Mouse (Mus musculus) kidney, postnatal 0 days (tissue): ENCODE results near the gene Slfn2. TPM values are rescaled to one million over a fixed set of nuclear protein-coding genes. Genes with fewer than 3 reads are reported as not detected.

Experiments used
- ATAC-seq: fragments of 200-750 bp; cut with Nextera tagmentation; replicated peaks from 2 replicates; pipeline ENCODE4 v1.8.0; 2017; ENCODE audit warnings: low read depth, moderate number of reproducible peaks, moderate TSS enrichment, moderate library complexity; ENCODE audit not compliant: low FRiP score
- DNase-seq: peaks from one replicate; pipeline ENCODE4 v3.0.0-alpha.2; 2016; ENCODE audit warnings: low spot score
- H3K27ac ChIP-seq: fragments of 300-500 bp; sonication (generic); 2 replicates; pipeline ENCODE4 v1.5.1; 2014; ENCODE audit warnings: mild to moderate bottlenecking
- H3K27me3 ChIP-seq: fragments of 300-500 bp; sonication (generic); 2 replicates; pipeline ENCODE4 v1.6.1; 2014; ENCODE audit warnings: low read length, mixed read lengths; ENCODE audit not compliant: insufficient read depth
- H3K36me3 ChIP-seq: fragments of 300-500 bp; sonication (generic); 2 replicates; pipeline ENCODE4 v1.6.1; 2014; ENCODE audit warnings: low read length, mixed read lengths; ENCODE audit not compliant: insufficient read depth
- H3K4me1 ChIP-seq: fragments of 300-500 bp; sonication (generic); replicated peaks from 2 replicates; pipeline ENCODE4 v1.6.1; 2014; ENCODE audit warnings: antibody characterized with exemption, low read length, mixed read lengths; ENCODE audit not compliant: insufficient read depth
- H3K4me2 ChIP-seq: fragments of 300-500 bp; sonication (generic); 2 replicates; pipeline ENCODE4 v1.6.1; 2014; ENCODE audit warnings: mild to moderate bottlenecking, low read length, moderate library complexity, mixed read lengths
- H3K4me3 ChIP-seq: fragments of 300-500 bp; sonication (generic); replicated peaks from 2 replicates; pipeline ENCODE4 v1.5.1; 2014; ENCODE audit warnings: low read depth, low read length
- H3K9ac ChIP-seq: fragments of 300-500 bp; sonication (generic); 2 replicates; pipeline ENCODE4 v1.6.1; 2014; ENCODE audit warnings: low read depth, low read length
- H3K9me3 ChIP-seq: fragments of 300-500 bp; sonication (generic); replicated peaks from 2 replicates; pipeline ENCODE4 v1.6.1; 2016; ENCODE audit warnings: low read length, inconsistent platforms, mixed read lengths
- CTCF ChIP-seq: IDR thresholded peaks from 2 replicates; pipeline ENCODE4 v1.5.1; 2016; ENCODE audit warnings: antibody characterized with exemption, low read depth, mild to moderate bottlenecking, moderate library complexity
- WGBS: fragments of 180-500 bp; shearing (Covaris S2); extraction: QIAGEN DNeasy Blood & Tissue Kit; methylation state at CpG from one replicate; pipeline ENCODE4 v1.1.7; 2014; 5-methylcytosine and 5-hydroxymethylcytosine counted together
- microRNA-seq: library from miRNA; unstranded; fragments of <30 nt; microRNA quantifications from one replicate; pipeline ENCODE4, GENCODE M21; 2016
- polyA plus RNA-seq: library from polyadenylated mRNA; unstranded; fragments of >200 nt; fragmentation: Nextera tagmentation; extraction: Ambion mirVana; gene quantifications from 2 replicates; pipeline ENCODE4 v1.2.1, GENCODE M21; 2015

Slfn2 gene
- polyA plus RNA-seq, 1 experiment from 2014 or later: 16.3 TPM

DNA sequence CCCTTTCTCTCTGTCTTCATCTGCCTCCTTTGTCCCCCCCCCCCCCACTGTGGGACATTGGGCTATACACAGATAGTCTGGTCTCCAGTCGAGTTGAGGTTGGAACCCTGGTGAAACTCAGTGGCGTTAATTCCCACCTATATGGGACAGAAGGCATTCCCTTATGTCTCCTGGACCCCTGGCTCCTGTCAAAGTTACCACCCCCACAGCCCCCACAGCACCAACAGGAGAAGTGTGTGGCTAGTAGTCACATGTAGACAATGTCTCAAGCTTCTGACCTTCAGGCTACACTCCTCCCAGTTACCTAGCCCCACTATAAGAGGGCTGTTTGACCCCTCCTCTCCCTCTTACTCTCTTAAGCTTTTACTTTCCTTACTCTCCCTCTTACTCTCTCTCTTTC, 19.2 kb downstream of the Slfn2 start:
- H3K9ac ChIP-seq: no peak overlapping the region
- no peaks in the 10 kb centered on the region for H3K36me3 ChIP-seq
- DNase-seq (no peak), ATAC-seq (no peak)
- no peak for TF ChIP-seq CTCF
- no peak overlapping the region for H3K4me2 ChIP-seq
- H3K9me3 ChIP-seq: no peaks in the 10 kb centered on the region
- H3K27me3 ChIP-seq: no peaks in the 10 kb centered on the region
- H3K4me3 ChIP-seq: no peak overlapping the region
- H3K4me1 ChIP-seq: no peaks in the 10 kb centered on the region
- no peak overlapping the region for H3K27ac ChIP-seq
- whole genome bisulfite sequencing: 96% methylated on average over 2 of the region's 2 CpGs

DNA sequence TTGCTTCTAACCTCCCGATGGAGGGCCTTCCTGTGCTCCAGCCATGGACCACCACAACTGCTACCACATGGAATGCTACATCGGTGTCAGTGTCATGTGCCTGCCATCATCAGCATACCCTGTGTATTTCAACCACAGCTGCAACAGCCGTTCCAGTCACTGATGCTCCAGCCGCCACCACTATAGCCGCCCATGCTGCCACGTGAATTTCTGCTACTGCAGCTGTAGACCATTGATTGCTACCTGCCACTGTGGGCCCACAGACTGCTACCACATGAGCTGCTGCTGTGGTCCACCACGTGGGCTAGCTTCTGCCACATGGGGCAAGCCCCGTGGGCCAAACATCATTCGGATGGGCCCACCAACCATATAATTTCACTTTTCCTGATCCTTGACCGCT, 19.8 kb downstream of the Slfn2 start:
- Histone ChIP-seq H3K9ac (no peak overlapping the region), H3K27ac (no peak overlapping the region), H3K36me3 (no peaks in the 10 kb centered on the region), H3K4me1 (no peaks in the 10 kb centered on the region), H3K9me3 (no peaks in the 10 kb centered on the region), H3K4me2 (no peak overlapping the region), H3K27me3 (no peaks in the 10 kb centered on the region), H3K4me3 (no peak overlapping the region)
- ATAC-seq (no peak), DNase-seq (no peak)
- WGBS: 90% methylated on average over 10 of the region's 10 CpGs
- no peak for TF ChIP-seq CTCF

DNA sequence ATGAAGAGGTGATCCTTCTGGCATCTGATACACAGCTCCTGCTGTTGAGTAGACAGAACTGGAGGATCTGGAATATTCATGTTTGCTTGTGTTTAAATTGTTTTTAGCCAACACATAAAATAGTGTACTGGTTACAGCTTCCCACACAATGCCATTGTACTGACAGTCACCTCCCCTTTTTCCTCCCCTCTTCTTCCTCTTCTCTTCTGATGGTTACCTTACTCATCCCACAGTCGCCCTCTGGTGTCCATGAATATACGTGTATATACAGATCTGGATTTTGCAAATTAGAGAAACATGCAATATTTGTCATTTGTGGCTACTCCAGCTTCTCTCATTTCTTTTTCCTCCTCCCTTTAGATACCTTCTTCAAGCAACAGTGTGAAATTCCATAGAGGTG, 50.2 kb downstream of the Slfn2 start:
- H3K27ac ChIP-seq: no peak overlapping the region
- no peaks in the 10 kb centered on the region for H3K9me3 ChIP-seq
- no peaks in the 10 kb centered on the region for H3K36me3 ChIP-seq
- DNase-seq (peak; percentile 39), ATAC-seq (no peak)
- peak; percentile 63 for TF ChIP-seq CTCF
- H3K4me2 ChIP-seq: no peak overlapping the region
- no peak overlapping the region for H3K4me3 ChIP-seq
- 28% methylated on average over 2 of the region's 2 CpGs for WGBS
- H3K9ac ChIP-seq: no peak overlapping the region
- no peaks in the 10 kb centered on the region for H3K27me3 ChIP-seq
- H3K4me1 ChIP-seq: no peaks in the 10 kb centered on the region

DNA sequence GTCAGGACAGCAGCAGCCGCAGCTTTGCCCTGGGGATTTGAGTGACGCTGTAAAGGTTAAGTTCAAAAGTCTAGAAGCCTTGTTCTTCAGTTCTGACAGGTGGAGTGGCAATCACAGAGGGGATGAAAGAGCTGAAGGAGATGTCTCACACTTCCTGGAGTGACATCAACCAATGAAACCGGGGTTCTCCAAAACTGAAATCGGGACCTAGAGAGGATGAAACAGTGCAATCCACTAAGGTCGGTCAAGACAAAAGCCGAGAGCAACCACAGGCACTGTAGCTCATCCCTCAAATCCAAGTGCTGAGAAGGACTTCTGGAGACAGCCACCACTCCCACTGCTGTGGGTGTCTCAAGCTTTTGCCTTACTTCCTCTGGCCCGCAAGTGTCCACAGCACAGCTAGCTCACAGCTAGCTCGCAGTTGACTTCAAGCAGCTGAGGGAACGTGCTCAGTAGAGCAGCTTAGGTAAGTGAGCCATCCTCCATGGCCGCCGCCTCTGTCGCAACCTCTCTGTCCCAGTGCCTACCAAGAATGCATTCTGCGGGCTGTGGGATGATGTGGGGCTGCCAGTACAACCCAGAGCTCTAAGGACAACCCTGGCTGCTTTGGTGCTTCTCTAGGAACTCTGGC, 51.8 kb downstream of the Slfn2 start, which contains the start of gene Slfn1:
Slfn1 (plus strand) TSS at position 253 of the 631 bp plus-strand sequence.
- no peaks in the 10 kb centered on the region for H3K36me3 ChIP-seq
- no peak for TF ChIP-seq CTCF
- DNase-seq: no peak
- no peaks in the 10 kb centered on the region for H3K4me1 ChIP-seq
- ATAC-seq: no peak
- H3K27me3 ChIP-seq: no peaks in the 10 kb centered on the region
- 84% methylated on average over 13 of the region's 13 CpGs for WGBS
- H3K9me3 ChIP-seq: no peaks in the 10 kb centered on the region
- no peak within 1 kb of the TSS for H3K27ac ChIP-seq
- no peak within 1 kb of the TSS for H3K4me3 ChIP-seq
- H3K9ac ChIP-seq: no peak within 1 kb of the TSS
- H3K4me2 ChIP-seq: no peak within 1 kb of the TSS

DNA sequence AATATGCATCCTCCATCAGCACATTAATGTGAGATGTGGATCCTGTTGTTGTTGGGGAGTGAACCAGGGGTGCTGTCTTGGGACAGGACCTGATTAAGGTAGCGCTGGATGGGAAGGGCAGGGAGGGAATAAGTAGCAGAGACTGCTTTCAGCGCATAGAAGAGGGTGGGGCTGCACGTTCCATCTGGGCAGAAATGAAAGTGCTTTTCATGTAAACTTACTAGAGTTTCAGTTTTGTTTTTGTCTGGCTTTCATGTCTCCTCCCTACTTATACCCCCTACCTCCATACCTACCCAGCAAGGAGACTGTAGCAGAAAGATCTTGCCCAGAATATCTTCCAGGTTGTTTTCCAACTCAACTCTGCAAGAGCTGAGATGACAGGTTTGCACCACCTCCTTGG, 53.1 kb downstream of the Slfn2 start:
- no peaks in the 10 kb centered on the region for H3K36me3 ChIP-seq
- no peak overlapping the region for H3K27ac ChIP-seq
- no peaks in the 10 kb centered on the region for H3K4me1 ChIP-seq
- no peak overlapping the region for H3K4me3 ChIP-seq
- no peak for ATAC-seq
- H3K4me2 ChIP-seq: no peak overlapping the region
- H3K27me3 ChIP-seq: no peaks in the 10 kb centered on the region
- no peaks in the 10 kb centered on the region for H3K9me3 ChIP-seq
- no peak for TF ChIP-seq CTCF
- H3K9ac ChIP-seq: no peak overlapping the region
- DNase-seq: no peak
- WGBS: 41% methylated on average over 3 of the region's 3 CpGs

Small RNA genes within 50 kb of the gene (microRNA-seq; reads per million reads assigned to microRNA genes)
- gene Gm27598: not detected

Other genes with a start within 250 kb of the Slfn2 start
- gene Rffl, start 193.9 kb upstream of the Slfn2 start, polyA plus RNA-seq: 21.7 and 23.3 TPM in 2 replicates
- gene Rad51d, start 174.5 kb upstream of the Slfn2 start, polyA plus RNA-seq: 10.6 and 11.7 TPM in 2 replicates
- gene Fndc8, start 173.0 kb upstream of the Slfn2 start, polyA plus RNA-seq: 0.55 and 0.60 TPM in 2 replicates
- gene Nle1, start 156.7 kb upstream of the Slfn2 start, polyA plus RNA-seq: 23.7 and 24.0 TPM in 2 replicates
- gene Unc45b, start 154.6 kb upstream of the Slfn2 start, polyA plus RNA-seq: 6.1 and 7.1 TPM in 2 replicates
- 19.5 and 21.1 TPM in 2 replicates for gene Slfn5, start 113.8 kb upstream of the Slfn2 start, polyA plus RNA-seq
- gene Slfn9, start 73.3 kb upstream of the Slfn2 start, polyA plus RNA-seq: 9.4 and 11.5 TPM in 2 replicates
- 0.33 and 0.36 TPM in 2 replicates for gene Slfn8, start 44.3 kb upstream of the Slfn2 start, polyA plus RNA-seq
- 0.66 and 0.91 TPM in 2 replicates for gene Slfn1, start 51.7 kb downstream of the Slfn2 start, polyA plus RNA-seq
- 0.29 and 0.36 TPM in 2 replicates for gene Slfn4, start 110.1 kb downstream of the Slfn2 start, polyA plus RNA-seq
- gene Slfn3, start 126.2 kb downstream of the Slfn2 start, polyA plus RNA-seq: 1.8 and 2.3 TPM in 2 replicates
- gene Slfn14, start 221.6 kb downstream of the Slfn2 start, polyA plus RNA-seq: 0.08 TPM in 1 of 2 replicates, not detected in the other
- 42.4 and 45.1 TPM in 2 replicates for gene Ap2b1, start 233.9 kb downstream of the Slfn2 start, polyA plus RNA-seq
- gene Pex12, start 237.5 kb downstream of the Slfn2 start, polyA plus RNA-seq: 12.2 and 12.7 TPM in 2 replicates